Mouse (Mus musculus) gastrocnemius, adult 18-20 months (tissue): ENCODE data around the gene Tmprss11f. TPM values are rescaled to one million over a fixed set of nuclear protein-coding genes. Genes with fewer than 3 reads are reported as not detected.
"Not testable (repeated sequence)": the region's sequence is repeated elsewhere in the genome, so short reads cannot be mapped to it uniquely, and the experiment has no call there.

Source experiments
- DNase-seq: peaks from one replicate; pipeline ENCODE4 v3.0.0; 2021; ENCODE audit warnings: low spot score
- long read RNA-seq, 2 experiments: library from polyadenylated mRNA; stranded (forward); transcript quantifications; one replicate each; pipeline ENCODE4 v2.0.0; 2021
- total RNA-seq, 2 experiments: library from RNA; stranded (reverse); gene quantifications; 2 replicates each; pipeline ENCODE4 v1.2.3; 2021

Tmprss11f gene
- not detected for total RNA-seq
- long read RNA-seq, experiment 1, result 0 reads
- long read RNA-seq, experiment 2, result 0 reads

DNA sequence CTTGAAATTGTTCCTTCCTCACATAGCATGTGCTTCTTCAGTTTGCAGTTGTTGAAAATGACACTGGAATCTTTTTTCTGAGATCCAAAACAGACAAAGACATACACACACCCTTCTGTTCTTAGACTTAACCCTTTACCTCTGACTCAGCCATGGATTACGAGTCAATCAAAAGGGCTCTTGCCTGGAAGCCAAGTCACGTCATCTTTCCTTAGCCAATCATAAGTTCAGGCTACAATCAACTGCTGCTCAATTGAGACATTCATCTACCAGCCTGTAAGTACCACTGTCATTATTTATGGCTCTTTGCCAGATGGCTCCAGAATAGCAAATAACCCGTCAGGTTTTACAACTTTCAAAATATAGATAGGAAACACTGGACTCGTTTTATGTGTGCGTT lies at the start of gene Tmprss11f:
Tmprss11f (minus strand) TSS at position 101 of the 400 bp plus-strand sequence.
- DNase-seq, result no peak

DNA sequence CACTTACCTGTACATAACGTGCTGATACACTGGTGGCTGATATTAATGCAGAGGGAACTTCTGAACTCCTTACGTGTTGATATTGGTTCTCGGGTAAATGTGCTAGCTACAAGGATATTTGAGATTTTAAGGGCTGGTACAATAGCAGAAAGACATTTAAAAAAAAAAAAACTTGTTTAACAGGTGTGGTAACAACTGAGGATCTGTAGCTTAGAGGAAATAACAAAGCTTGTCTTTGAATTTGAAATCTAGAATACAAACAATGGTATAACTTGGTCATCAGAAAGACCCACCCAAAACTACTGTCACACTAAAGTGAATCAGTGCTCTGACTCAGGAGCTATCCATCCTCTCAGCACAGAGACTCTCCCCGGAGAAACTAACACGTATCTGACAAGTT lies 44.0 kb upstream of the Tmprss11f start, which contains the start of gene Tmprss11b:
Tmprss11b (minus strand) TSS at position 101 of the 400 bp plus-strand sequence.
- DNase-seq, result no peak

DNA sequence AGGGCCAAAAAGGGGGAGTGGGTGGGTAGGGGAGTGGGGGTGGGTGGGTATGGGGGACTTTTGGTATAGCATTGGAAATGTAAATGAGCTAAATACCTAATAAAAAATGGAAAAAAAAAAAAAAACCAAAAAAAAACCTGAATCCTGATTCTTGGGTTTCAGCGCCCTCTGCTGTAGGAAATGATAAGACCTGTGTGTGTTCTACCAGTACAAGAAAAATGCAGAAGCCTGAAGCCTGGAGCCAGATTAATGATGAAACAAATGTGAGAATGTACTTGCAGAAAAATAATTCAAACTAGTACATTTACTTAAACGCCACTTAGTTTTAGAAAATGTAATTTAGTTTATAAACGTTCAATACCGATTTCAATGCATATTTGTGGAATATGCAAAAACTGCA lies 17.0 kb upstream of the Tmprss11f start:
- not testable (repeated sequence) for DNase-seq

DNA sequence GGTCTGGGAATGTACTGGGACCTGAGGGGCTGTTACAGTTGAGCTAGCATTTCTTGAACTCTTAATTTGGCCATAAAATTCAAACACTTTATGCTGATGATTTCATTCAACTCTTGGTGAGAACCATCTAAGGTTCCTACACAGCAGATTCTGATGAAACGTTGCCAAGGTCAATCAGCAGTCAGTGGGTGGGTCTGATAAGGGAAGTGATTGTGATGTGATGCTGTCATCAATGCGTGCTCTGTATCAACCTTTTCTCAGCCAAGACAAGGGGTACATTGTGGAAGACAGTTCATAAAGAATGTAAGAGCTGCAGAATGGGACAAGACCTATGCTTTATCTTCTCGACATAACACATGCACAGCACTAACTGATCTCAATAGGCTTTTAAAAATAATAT lies 8.6 kb upstream of the Tmprss11f start:
- DNase-seq, result no peak

DNA sequence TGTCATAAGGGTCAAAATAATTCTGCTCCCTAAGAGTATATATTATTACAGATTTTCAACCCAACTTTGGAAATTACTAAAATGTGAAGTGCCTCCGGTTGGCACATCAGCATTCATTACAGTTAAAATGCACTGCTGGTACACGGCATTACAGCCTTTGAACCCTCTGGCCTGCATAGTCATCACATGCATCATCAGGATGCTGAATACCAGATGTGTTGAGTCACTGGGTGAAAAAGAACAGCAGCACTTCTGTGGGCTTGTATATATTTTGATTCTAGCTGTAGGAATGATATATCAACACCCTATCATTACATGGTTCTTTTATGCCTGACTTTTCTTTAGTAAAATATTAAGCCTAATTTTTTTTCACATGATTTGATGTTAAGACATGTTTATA lies 1.5 kb downstream of the Tmprss11f start:
- no peak for DNase-seq

DNA sequence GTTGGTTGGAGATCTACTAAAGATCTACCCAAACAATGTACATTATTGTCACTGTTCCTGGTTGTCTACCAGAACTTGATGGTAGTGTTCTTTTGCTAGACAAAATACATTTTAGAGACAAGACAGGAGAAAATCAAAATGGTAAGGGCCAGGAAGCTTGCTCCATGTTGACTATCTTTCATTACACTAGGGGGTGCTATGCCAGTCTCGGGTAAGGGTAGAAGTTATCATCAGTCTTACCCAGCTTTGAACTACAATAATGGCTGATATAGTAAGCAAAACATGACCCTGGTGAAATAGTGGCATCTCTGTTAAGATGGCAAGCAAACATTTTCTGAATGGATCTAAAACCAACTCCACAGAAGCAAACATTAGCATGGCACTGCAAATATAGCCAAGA lies 10.4 kb downstream of the Tmprss11f start:
- DNase-seq, result no peak

DNA sequence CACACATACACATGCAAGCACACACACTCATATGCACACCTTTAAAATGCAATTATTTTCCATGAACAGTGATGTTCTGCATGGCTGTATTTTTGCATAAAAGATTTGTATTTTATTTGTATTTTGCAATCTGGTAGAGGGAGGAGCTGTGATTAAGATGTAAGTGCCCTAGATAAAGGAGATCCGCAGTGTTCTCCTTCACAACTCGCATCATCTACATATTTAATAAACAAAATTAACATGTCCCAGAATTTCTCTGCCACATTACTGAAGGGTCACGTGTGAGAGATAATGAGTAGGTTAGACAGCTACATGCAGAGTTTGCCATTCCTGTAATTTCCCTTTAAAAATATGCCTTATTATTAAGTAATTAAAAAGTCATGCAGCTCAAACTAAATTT lies 46.3 kb downstream of the Tmprss11f start:
- DNase-seq, result no peak

DNA sequence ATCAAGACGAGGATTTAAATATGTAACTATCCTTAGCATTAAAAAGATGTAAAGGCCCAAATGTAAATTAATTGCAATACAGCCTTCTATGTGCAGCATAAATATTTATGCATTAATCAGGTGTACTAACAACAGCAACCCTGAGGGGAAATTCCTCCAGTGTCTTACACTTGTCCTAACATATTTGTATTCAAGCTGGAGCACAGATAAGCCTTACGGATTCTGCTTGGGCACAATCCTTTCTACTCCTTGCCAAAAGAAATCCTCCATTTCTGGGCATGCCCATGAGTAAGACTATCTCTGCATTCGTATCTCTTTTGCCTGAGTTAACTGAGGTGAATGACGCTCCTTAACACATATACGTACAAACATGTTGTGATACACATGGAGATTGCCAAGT lies 49.6 kb downstream of the Tmprss11f start:
- no peak for DNase-seq

DNA sequence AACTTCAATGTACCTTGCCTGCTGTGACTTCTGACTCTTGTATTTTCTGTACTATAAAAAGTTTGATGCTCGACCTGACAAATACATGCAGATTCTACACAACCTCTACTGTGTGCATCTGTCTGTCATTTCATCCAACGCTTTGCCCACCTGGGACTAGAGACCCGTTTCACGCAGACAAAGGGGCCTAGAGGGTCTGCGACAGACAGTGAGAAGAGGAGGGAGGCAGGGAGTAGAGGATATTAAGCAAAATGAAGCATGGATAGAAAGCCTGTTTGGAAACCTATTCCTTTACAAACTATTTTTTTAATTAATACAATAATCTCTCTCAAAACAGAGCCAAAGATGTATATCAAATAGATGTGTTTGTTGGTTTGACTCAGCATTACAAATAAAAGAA lies 50.2 kb downstream of the Tmprss11f start:
- no peak for DNase-seq

DNA sequence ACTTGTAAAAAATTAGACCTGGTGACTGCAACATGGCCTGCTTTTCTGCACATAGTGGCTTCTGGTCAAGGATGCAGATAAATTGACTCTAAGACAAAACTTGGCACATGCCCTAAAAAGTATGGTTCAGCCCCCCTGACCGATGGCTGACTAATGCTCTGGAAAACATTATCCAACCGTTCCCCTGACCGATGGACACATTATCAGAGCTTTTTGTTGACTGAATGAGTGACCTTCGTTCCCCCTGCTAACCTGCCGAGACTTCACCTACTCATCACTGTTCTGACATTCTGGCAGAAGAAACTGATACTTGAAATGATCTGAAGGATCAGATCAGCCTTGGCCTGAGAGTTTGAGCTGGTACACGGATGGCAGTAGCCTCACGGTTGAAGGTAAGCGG lies 53.5 kb downstream of the Tmprss11f start:
- DNase-seq, result not testable (repeated sequence)

DNA sequence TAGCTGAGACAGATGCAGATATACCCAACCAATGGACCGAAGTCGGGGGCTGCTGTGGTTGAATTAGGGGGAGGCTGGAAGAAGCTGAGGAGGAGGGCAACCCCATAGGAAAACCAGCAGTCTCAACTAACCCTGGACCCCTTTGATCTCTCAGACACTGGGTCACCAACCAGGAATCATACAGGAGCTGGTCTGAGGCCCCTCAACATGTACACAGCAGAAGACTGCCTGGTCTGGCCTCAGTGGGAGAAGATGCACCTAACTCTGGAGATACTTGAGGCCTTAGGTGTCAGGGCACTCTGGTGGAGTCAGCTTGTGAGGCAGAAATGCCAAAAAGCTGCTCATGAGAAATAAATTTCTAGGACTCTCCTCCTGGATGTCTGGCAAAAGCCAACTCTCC lies 85.5 kb downstream of the Tmprss11f start:
- DNase-seq, result no peak

DNA sequence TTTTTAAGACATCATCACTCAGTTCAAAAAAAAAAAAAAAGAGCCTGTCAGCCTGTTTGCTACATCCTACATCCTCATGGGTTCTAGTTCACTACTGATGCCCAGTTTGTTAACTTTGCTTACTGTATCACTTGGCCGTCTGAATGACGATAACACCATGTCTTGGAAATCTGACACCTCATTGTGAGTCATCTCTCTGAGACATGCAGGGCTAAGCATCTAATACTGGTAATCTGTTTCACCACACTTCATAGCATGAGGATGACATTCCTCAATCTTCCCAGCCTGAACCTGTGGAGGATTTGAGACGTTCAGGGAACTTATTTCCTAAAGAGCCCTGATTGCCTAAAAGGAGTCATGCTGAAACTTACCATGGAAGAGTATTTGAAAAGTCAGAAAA lies 91.6 kb downstream of the Tmprss11f start:
- DNase-seq, result no peak

DNA sequence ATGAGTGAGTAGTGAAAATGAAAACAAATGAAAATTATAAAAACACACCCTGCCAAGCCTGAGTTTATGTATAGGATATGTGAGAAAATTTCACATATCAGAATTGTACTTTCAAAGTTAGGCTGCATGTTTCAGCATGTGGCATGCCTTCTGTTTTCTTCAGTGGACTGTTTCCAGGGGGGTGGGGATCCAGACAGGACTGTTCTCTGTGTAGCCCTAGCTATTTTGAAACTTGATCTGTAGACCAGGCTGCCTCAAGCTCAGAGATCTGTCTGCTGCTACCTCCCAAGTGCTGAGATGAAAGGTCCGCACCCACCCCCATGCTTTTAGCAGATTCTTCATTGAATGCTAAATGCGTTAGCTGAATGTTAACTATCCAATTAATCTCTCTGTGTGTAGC lies 103.5 kb downstream of the Tmprss11f start:
- no peak for DNase-seq

DNA sequence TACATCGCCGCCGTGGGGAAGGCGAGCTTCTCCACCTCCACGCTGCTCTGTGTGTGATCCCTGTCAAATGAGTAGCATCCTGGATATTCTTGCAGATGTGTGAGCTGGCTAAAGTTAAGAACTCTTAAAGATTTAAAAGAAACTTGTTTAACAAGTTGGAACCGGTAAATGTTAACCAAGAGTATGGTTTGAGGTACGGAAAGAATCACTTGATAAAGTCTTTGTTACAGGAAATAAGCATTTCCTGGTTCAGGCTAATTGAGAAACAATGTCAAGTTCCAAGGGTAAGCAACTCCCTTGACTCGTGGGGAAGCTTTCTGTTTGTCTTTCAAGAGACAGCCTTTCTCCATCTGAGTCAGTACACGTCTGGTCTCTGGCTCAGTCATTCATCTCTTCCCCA lies 113.7 kb downstream of the Tmprss11f start, which contains the start of gene Tmprss11g:
Tmprss11g (minus strand) TSS at position 101 of the 400 bp plus-strand sequence.
- no peak for DNase-seq

DNA sequence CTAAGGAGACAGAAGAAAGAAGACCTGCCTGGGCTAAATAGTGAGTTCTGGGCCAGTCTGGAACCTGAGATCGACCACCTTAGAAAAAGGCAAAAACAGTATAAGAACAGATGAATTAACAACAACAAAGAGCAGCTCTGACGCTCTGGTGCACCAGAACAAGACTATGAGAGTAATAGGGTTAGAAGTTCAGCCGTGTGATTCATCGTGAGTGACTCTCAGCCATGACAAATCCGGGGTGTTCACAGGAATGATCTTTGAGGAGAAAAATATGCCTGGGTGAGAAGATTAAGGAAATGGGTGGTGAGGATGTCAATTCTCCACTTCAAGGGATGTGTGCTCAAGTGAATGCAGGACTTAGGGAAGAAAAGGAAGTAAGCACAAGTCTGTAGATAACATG lies 120.7 kb downstream of the Tmprss11f start:
- no peak for DNase-seq

DNA sequence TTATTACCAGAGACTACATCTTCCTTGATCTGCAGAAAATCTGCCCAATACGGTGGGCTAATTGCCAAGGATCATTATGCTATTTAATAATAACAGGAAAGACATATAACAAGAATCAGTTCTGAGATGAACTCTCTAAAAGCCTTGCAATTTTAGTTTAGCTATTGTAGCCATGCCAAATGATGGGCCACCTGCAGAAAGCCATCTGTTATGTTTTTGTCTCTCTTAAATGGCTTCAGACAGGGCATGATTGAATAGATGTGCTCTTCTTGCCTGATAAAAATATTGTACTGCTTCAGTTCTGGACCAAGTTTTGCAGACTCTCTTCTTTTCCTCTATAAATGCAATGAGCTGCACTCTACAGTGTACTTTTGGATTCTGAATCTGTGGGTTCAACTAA lies 138.8 kb downstream of the Tmprss11f start:
- no peak for DNase-seq

DNA sequence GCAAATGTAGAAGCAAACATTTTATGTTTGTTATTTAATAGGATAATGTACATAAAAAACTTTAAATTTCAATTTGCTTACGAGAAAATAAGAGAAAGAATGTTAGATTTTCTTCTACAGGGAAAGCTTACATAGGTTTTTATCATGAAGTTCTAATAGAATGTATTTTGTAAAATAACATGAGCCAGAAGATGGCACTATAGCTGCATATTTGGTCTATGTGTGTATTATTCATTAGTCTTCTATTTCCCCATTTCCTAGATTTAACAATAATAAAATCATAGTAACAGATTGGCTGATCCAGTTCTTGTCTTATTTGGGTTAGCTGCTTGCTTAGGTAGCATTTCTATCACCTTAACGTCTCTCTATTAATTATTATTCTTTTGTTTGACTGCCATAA lies 149.7 kb downstream of the Tmprss11f start:
- no peak for DNase-seq

DNA sequence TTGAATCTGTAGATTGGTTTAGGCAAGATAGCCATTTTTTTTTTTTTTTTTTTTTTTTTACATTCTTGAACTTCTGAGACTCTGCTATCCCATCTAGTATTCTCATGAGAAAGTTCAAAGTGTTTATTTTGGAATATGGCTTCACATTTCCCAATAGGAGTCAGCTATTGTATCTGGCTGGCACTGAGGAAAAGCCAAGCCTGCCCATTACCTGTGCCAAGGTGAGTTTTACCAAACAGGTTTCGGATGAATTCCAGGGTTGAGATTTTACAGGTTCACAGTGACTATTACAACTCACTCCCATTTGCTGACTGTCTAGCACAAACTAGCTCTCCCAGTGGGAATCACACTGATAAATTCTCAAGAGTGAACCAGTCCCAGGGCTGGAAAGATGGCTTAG lies 150.2 kb downstream of the Tmprss11f start:
- no peak for DNase-seq

DNA sequence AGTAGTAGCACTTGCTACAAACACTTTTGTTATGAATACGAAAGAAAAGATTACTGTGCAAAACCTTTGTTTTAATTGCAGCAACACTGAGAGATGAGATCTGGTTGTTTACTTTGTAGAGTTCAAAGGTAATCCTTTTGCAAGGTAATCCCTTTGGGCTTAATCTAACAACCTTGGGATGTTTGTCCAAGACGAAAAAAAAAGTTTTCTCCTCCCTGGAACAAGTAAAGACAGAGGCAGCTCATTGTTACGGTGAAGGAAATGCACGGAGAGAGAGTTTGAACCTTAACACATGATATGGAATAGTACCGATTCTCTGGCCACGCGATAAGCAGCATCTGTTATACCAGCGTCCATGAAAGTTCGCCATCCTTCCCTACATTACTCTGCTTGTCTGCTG lies 158.4 kb downstream of the Tmprss11f start:
- no peak for DNase-seq

Other genes starting within 250 kb of the Tmprss11f start
- gene Tmprss11a, start 163.4 kb downstream of the Tmprss11f start, total RNA-seq, result not detected
- not detected for gene Tmprss11g, start 113.8 kb downstream of the Tmprss11f start, total RNA-seq
- not detected for gene Tmprss11b, start 43.9 kb upstream of the Tmprss11f start, total RNA-seq
- gene Tmprss11e, start 113.4 kb upstream of the Tmprss11f start, total RNA-seq, result not detected
- 10 to 100 TPM; 22.8 to 25.2 TPM for gene Ythdc1, start 171.8 kb upstream of the Tmprss11f start, total RNA-seq